Mouse (Mus musculus): ENCODE results near the gene Tpsb2. TPM values are rescaled to one million over a fixed set of nuclear protein-coding genes. Genes with fewer than 3 reads are reported as not detected.

Tpsb2 gene
- not detected for total RNA-seq (2023)

DNA sequence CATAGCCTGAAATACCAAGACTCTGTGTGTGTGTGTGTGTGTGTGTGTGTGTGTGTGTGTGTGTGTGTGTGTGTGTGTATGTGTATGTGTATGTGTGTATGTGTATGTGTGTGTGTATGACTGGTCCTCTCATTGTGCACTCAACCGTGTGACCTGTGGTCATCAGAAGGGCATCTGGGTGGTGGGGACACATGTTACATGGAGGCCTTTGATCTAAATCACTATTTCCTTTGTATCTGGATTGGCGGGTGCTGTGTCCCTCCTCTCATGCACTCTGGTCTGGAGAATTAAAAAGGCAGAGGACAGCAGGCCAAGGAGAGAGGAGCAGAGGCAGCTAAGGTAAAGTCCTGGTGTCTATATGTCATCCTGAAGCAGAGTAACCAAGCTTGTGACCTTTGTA lies at the start of gene Tpsb2:
TSS of gene Tpsb2 (plus strand) at position 301 of the 400 bp plus-strand sequence.

GRCm38 (mm10) chr17:25318354-25318753 lies 47.8 kb upstream of the Tpsb2 start, which contains the start of gene Prss29:
Gene Prss29, plus strand, starts transcription at chr17:25318654.

GRCm38 (mm10) chr17:25345462-25345861 lies 20.6 kb upstream of the Tpsb2 start, which contains the start of gene Tpsab1:
Gene Tpsab1, minus strand, starts transcription at chr17:25345562.

DNA sequence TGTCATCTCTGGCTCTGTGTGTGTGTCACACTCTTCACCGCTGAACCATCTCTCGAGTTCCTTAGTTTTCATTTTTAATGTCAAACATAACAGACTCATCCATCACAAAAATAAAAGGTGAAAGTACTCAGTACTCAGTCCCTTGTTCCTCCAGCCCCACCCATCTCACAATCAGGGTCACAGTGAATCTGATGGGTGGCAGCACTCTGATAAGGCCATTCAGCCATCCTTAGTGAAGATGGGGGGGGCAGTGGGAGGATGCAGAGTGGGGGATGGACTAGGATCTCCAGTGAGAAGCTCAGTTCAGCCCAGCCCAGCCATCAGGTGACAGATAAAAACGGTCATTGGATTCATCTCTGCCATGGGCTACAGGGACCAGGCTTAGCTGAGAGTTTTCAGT lies 2.9 kb downstream of the Tpsb2 start, which contains the start of gene Tpsg1:
TSS of gene Tpsg1 (plus strand) at position 301 of the 400 bp plus-strand sequence.

Other genes with a start within 250 kb of the Tpsb2 start
- gene Ptx4, start 245.5 kb upstream of the Tpsb2 start, total RNA-seq (2023) = not detected
- gene Clcn7, start 232.9 kb upstream of the Tpsb2 start, total RNA-seq (2023) = 35.2 TPM
- gene Ccdc154, start 203.8 kb upstream of the Tpsb2 start, total RNA-seq (2023) = 0.61 TPM
- gene Gm38655, start 190.8 kb upstream of the Tpsb2 start, total RNA-seq (2023) = not detected
- gene BC003965, start 181.8 kb upstream of the Tpsb2 start, total RNA-seq (2023) = 13.3 TPM
- gene Unkl, start 177.9 kb upstream of the Tpsb2 start, total RNA-seq (2023) = 76.9 TPM
- 59.6 TPM for gene Gnptg, start 126.2 kb upstream of the Tpsb2 start, total RNA-seq (2023)
- gene Tsr3, start 126.1 kb upstream of the Tpsb2 start, total RNA-seq (2023) = 23.3 TPM
- 29.1 TPM for gene Baiap3, start 109.9 kb upstream of the Tpsb2 start, total RNA-seq (2023)
- 409 TPM for gene Ube2i, start 91.7 kb upstream of the Tpsb2 start, total RNA-seq (2023)
- not detected for gene Prss34, start 67.9 kb upstream of the Tpsb2 start, total RNA-seq (2023)
- gene Prss28, start 57.7 kb upstream of the Tpsb2 start, total RNA-seq (2023) = not detected
- gene Prss29, start 47.7 kb upstream of the Tpsb2 start, total RNA-seq (2023) = not detected
- not detected for gene Tpsab1, start 20.7 kb upstream of the Tpsb2 start, total RNA-seq (2023)
- gene Tpsg1, start 3.0 kb downstream of the Tpsb2 start, total RNA-seq (2023) = not detected
- gene Cacna1h, start 67.5 kb downstream of the Tpsb2 start, total RNA-seq (2023) = 0.83 TPM
- gene Tekt4, start 88.3 kb downstream of the Tpsb2 start, total RNA-seq (2023) = not detected
- not detected for gene Sstr5, start 131.0 kb downstream of the Tpsb2 start, total RNA-seq (2023)
- gene Sox8, start 204.4 kb downstream of the Tpsb2 start, total RNA-seq (2023) = 0.43 TPM
- 33.3 TPM for gene Lmf1, start 212.8 kb downstream of the Tpsb2 start, total RNA-seq (2023)